Mouse (Mus musculus) cerebellum, postnatal 25 days (tissue): ENCODE data around the gene Papola.

Experiments used
- DNase-seq, 2 experiments: peaks; one replicate each; pipeline ENCODE4 v3.0.0; 2021; ENCODE audit warnings: mixed read lengths in 2 of 2

The Papola gene

DNA sequence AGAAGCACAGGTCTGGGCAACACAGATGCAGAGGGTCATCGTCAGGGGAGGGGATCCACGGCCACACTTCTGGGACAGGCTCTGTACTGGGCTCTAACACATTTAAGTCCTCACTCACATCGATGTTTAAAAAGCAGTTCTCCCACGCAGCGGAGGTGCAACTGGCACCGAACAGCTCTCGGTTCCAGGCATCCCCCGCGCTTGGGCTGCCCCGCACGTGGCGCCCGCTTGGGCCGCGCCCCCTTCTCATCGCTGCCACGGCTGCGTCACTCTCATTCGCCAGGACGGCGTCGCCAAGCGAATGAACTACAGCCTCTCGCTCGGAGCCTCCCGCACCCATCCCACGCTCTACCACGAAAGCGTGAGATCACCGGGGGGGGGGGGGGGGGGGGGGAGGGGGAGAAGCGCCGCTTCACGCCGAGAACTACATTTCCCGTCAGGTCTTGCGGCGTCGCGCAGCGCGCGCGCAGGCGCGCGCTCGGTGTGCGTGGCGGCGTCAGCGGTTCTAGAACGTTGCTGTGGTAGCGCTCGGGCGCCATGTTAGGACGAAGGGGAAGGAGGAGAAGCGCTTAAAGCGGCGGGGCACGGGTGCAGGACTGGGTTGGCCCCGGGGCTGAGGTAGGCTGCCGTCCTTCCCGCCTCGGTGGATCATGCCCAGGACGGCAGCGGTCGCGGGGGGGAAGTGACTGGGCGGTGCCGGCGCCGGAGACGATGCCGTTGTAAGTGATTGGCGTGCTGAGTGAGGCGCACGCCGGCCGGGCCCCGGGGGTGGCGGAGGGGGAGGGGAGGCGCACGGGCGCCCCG lies at the start of gene Papola:
Gene Papola, plus strand, starts transcription at position 499 of the 804 bp plus-strand sequence.
- DNase-seq, result peak; percentile 92 to 94

- no peak for DNase-seq
Observed at GRCm38 (mm10) chr12:105735226-105735888, 49.1 kb upstream of the Papola start.

GRCm38 (mm10) chr12:105735889-105736251 lies 48.6 kb upstream of the Papola start:
- DNase-seq, result no peak

DNA sequence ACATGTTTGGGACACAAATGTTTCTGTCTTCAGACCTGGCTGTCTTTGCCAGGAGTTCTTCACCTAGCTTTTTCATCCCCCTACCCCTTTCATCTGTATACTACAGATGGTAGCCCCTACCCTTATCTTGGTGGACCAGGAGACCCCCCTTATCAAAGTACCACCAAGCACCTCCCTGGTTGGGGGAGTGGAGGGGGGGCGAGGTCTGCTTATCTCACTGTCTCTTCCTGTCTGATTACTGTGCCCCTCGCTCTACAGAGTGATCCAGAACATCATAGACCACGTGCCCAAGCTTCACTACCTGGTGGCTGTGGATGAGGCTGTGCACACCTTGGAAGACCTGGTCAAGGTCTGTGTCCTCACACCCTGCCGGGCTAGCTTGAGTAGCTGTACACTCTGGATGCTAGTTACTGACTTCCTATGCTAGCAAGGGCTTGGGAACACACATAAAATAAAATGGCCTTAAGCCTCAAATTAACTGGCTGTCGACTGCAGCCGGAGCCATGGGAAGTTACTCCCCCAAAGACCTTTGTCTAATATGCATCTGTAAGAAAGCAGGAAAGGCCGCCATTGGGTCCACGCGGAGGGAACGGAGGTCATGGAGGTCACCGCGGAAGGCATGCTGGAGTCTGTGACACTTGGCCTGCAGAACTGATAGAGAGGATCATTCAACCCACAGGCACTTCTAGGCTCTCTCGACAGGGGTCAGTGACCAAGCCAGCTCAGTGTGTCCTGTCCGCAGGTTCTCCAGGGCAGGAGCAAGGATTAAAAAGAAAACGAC lies 46.0 kb upstream of the Papola start:
- no peak for DNase-seq

- no peak for DNase-seq
Observed at GRCm38 (mm10) chr12:105739656-105740055, 44.8 kb upstream of the Papola start.

DNA sequence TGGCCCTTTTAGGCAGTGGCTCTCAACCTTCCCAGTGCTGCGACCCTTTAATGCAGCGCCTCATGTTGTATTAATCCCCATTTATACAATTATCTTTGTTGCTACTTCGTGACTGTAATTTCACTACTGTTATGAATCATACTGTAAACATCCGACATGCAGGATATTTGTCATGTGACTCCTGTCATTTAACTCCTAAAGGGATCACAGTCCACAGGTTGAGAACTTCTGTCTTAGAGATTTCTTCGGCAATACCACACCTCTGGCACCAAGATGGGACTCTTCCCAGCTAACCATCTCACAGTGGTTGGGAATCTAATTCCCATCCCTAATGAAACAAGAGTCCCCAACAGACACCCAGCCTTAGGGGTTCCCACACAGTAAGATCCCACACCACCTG lies 36.4 kb upstream of the Papola start:
- no peak for DNase-seq

GRCm38 (mm10) chr12:105753813-105754212 lies 30.7 kb upstream of the Papola start:
- no peak for DNase-seq

- no peak for DNase-seq
Observed at GRCm38 (mm10) chr12:105757816-105758497, 26.5 kb upstream of the Papola start.

DNA sequence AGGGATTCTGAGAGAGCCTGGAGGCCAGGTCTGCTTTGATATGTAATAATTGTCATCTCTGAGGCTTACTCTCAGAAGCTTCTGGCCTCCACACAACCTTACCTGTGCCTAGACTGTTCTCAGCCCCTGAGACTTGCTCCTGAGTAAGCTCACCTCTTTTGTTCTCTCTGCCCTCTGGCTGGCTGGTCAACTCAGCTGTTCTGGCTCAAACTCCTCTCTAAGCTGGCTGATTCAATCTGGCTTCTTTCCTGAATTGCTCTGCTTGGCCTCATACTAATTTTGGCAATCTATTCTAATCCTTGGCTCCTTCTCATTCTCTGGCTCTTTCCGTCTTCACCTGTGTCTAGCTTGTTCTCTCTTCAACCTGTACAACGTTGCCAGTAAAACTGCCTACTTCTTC lies 25.6 kb upstream of the Papola start:
- DNase-seq, result no peak

DNA sequence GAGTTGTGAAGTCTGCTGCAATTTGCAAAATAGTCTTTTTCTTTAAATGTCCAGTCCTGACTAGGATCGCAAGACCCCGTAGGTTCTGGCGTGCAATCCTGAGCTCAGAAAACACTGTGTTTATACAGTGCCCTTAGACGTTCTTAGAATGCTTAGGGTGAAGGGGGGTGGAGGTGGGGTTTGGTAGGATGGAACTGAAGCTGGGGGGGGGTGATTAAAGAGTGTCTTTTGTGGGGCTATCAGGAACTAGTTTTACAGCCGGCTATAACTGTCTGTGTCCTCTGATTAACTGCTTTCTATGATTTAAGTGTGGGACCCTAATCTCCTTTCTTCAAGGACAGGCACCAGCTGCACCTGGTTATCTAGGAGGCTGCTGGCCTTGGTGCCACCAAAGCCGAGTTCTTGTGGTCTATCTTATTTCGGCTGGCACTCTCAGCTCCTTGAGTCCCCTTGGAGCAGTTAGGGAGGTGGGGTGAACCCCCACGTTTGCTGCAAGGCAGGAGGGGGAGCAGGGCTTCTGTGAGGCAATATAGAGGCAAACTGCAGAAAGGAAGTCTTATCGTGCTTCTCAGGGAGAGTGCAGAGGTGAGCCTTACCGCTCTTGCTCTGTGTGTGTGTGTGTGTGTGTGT lies 24.5 kb upstream of the Papola start:
- no peak for DNase-seq

DNA sequence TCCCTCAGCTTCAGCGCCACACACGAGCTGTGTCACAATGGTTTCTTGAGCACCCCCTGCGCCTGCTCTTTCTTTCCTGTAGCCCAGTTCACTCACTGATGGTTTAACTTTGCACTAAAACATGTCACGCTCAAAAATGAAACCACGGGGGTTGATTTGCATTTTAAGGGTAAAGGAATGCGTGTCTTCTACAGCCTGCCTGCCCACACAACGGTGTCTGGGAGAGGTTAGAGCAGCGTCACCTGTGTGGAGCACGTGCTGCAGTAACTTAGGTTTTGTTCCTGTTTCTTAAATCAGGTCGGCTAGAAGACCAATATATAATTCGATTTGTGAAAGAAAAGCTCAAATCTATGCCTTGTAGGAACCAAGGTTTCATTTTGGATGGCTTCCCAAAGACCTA lies 23.3 kb upstream of the Papola start:
- no peak for DNase-seq

DNA sequence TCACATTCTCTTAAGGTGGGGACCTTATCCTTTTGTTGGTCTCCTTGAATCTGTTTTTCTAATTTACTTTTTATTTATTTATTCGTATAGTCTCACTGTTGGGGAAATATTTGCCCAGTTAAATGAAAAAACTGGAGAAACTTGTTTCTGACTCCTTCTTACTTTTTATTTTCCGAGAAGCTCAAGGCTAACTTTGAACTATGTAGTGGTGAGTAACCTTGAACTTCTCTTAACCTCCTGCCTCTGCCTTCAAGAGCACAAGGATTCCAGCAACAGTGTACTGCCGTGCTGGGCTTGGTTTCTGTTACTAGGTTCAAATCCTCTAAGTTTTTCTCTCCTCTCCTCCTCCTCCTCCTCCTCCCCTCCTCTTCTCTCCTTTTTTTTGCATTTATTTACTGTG lies 22.9 kb upstream of the Papola start:
- DNase-seq, result no peak

GRCm38 (mm10) chr12:105769700-105770099 lies 14.8 kb upstream of the Papola start:
- no peak for DNase-seq

DNA sequence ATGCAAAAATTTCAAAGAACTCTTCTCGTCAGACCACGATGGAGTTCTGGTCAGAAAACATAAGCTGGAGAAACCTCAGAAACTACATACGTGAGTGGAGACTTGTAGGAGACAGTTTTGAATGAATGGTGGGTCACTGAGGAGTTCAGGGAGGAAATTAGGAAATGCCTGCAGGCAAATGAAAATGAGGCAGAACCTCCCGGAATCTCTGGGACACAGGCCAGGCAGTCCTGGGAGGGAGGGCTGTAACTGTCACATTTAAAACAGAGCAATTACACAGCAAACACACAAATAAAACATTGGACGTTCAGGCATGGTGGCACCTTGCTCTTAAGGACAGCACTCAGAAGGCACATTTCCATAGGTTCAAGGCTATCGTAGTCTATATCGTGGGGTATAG lies 9.6 kb upstream of the Papola start:
- no peak for DNase-seq

- DNase-seq, result no peak
Observed at GRCm38 (mm10) chr12:105777651-105778050, 6.8 kb upstream of the Papola start.

- no peak for DNase-seq
Observed at GRCm38 (mm10) chr12:105785000-105785774, 693 bp downstream of the Papola start.

GRCm38 (mm10) chr12:105786113-105786512 lies 1.6 kb downstream of the Papola start:
- DNase-seq, result no peak

DNA sequence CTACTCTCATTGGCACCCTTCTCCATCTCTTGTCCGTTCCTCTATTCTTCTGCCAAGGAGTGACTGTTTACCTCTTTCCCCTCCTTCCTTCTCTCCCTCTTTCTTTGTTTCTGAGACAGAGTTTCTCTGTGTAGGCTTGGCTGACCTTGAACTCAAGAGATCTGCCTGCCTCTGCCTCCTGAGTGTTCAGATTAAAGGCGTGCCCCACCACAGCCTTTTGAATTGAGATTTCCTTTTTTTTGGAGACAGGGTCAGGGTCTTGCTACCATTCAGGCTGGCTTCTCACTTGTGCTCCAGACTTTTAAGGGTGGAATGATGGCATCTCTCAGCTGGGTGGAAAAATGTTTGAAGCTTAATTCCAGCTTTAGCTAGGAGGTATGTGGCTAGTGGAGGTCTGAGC lies 3.1 kb downstream of the Papola start:
- DNase-seq, result no peak

DNA sequence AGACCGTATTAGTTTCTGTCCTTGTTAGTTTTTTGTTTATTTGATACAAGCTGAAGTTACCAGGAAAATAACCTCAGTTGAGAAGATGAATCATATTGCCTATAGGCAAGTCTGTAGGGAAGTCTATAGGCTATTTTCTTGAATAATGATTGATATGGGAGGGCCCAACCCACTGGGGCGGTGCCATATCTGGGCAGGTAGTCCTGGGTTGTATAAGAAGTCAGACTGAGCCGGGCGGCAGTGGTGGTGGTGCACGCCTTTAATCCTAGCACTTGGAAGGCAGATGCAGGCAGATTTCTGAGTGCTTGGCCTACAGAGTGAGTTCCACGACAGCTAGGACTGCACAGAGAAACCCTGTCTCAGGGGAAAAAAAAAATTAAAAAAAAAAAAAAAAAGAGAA lies 5.4 kb downstream of the Papola start:
- DNase-seq, result no peak

DNA sequence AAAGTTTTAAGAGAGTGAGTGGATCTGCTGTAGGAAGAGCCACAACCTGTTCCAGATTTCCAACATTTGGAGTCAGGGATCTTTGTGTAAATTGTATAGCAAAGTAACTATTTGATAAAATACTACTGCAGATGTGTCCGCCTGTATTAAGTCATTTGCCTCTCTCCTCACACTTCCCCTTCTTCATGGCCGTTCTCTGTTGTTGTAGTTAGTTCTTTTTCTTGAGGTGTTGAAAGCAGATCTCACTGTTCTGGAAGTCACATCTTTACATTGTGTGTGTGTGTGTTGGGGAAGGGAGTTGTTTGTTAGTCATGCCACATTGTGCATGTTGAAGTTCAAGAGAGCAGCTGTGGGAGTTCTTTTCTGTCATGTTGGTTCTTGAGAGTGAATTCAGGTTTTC lies 10.4 kb downstream of the Papola start:
- no peak for DNase-seq

DNA sequence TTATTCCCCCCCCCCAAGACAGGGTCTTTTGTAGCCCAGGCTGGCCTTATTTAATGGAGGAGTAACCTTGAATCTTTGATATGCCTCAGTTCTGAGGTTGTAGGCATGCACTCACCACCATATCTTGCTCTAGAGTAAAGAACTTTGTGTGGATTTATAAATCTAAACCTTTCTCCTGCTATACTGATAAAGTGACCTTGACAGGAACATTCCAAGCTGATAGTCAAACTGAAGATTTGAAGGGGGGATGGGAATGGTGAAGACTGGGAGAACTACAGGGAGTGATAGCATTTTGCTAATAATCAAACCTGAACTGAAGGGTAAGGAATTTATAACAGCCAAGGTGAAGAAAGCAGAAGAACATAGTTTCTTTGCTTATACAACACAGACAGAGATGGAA lies 13.5 kb downstream of the Papola start:
- DNase-seq, result no peak

GRCm38 (mm10) chr12:105805790-105806189 lies 21.3 kb downstream of the Papola start:
- no peak for DNase-seq
